Mouse (Mus musculus) spleen, adult 2 months (tissue): Measurements from ENCODE around the gene Isl1. TPM values are rescaled to one million over a fixed set of nuclear protein-coding genes. Genes with fewer than 3 reads are reported as not detected.

Experiments used
- DNase-seq, 2 experiments: peaks; one replicate each; pipeline versions ENCODE4 v3.0.0 to v3.0.0-alpha.2; 2012 to 2021; ENCODE audit warnings: low spot score in 2 of 2, low read depth in 1 of 2
- H3K27ac ChIP-seq: fragments of 200-500 bp; 2 replicates; pipeline ENCODE4 v1.5.1; 2012; ENCODE audit warnings: low read length, inconsistent platforms; ENCODE audit not compliant: insufficient read depth
- H3K27me3 ChIP-seq: fragments of 200-500 bp; 2 replicates; pipeline ENCODE4 v1.6.1; 2012; ENCODE audit warnings: mild to moderate bottlenecking, moderate library complexity, low read length, inconsistent platforms; ENCODE audit not compliant: control insufficient read depth, insufficient read depth
- H3K36me3 ChIP-seq: fragments of 200-500 bp; 2 replicates; pipeline ENCODE4 v1.6.1; 2012; ENCODE audit warnings: mild to moderate bottlenecking, low read length, inconsistent platforms; ENCODE audit not compliant: control insufficient read depth, insufficient read depth
- H3K4me1 ChIP-seq: fragments of 200-500 bp; 2 replicates; pipeline ENCODE4 v1.6.1; 2011; ENCODE audit warnings: inconsistent platforms; ENCODE audit not compliant: control insufficient read depth, insufficient read depth, insufficient read length
- H3K4me3 ChIP-seq: fragments of 200-500 bp; 2 replicates; pipeline ENCODE4 v1.5.1; 2011; ENCODE audit warnings: mild to moderate bottlenecking, inconsistent platforms; ENCODE audit not compliant: insufficient read depth, insufficient read length; ENCODE audit errors: extremely low read depth
- CTCF ChIP-seq: fragments of 200-500 bp; IDR thresholded peaks from 2 replicates; pipeline ENCODE4 v1.5.1; 2011; ENCODE audit warnings: mild to moderate bottlenecking, inconsistent platforms; ENCODE audit not compliant: insufficient read depth, insufficient read length, insufficient replicate concordance; ENCODE audit errors: extremely low read depth
- POLR2A ChIP-seq: fragments of 200-500 bp; IDR thresholded peaks from 2 replicates; pipeline ENCODE4 v1.6.1; 2011; ENCODE audit warnings: low read depth, low read length, inconsistent platforms
- WGBS: fragments of 180-500 bp; shearing (Covaris S2); methylation state at CpG from one replicate; pipeline ENCODE4 v1.1.7; 2018; 5-methylcytosine and 5-hydroxymethylcytosine counted together
- polyA plus RNA-seq: library from polyadenylated mRNA; depleted of rRNA; stranded (reverse); fragments of >200 nt; gene quantifications from 2 replicates; pipeline ENCODE4 v1.2.3, GENCODE M21; 2012

Isl1 gene
- polyA plus RNA-seq, 1 experiment, result 0.04 TPM

GRCm38 (mm10) chr13:116294734-116295133 is 14.8 kb downstream of the Isl1 start:
- 36% methylated on average over 6 of the region's 6 CpGs for WGBS
- Histone ChIP-seq H3K27ac (no peak overlapping the region), H3K36me3 (no peaks in the 10 kb centered on the region), H3K27me3 (peaks cover 4% of the 10 kb centered on the region; the same call in 1 of the 2 replicates), H3K4me3 (no peak overlapping the region), H3K4me1 (no peaks in the 10 kb centered on the region)
- TF ChIP-seq POLR2A (no peak), CTCF (no peak)
- no peak for DNase-seq

GRCm38 (mm10) chr13:116294151-116294461 is 15.4 kb downstream of the Isl1 start:
- no peak for DNase-seq
- H3K4me1 ChIP-seq, result no peaks in the 10 kb centered on the region
- H3K27ac ChIP-seq, result no peak overlapping the region
- no peaks in the 10 kb centered on the region for H3K36me3 ChIP-seq
- WGBS, result 4% methylated on average over 11 of the region's 11 CpGs
- peaks cover 4% of the 10 kb centered on the region; the same call in 1 of the 2 replicates for H3K27me3 ChIP-seq
- TF ChIP-seq CTCF, result no peak
- no peak for TF ChIP-seq POLR2A
- H3K4me3 ChIP-seq, result no peak overlapping the region

- WGBS, result 18% methylated on average over 27 of the region's 27 CpGs
- Histone ChIP-seq H3K4me3 (no peak overlapping the region), H3K27ac (no peak overlapping the region), H3K36me3 (no peaks in the 10 kb centered on the region), H3K27me3 (peaks cover 4% of the 10 kb centered on the region; the same call in 1 of the 2 replicates), H3K4me1 (no peaks in the 10 kb centered on the region)
- TF ChIP-seq POLR2A, result no peak
- TF ChIP-seq CTCF, result no peak
- DNase-seq, result no peak
Observed at GRCm38 (mm10) chr13:116293301-116294150, 16.0 kb downstream of the Isl1 start.

- H3K36me3 ChIP-seq, result no peaks in the 10 kb centered on the region
Observed at GRCm38 (mm10) chr13:116289655-116290054, 19.8 kb downstream of the Isl1 start.

GRCm38 (mm10) chr13:116279207-116279772 is 30.2 kb downstream of the Isl1 start:
- WGBS, result 81% methylated on average over 9 of the region's 9 CpGs
- H3K27ac ChIP-seq, result no peak overlapping the region
- no peak for TF ChIP-seq CTCF
- TF ChIP-seq POLR2A, result no peak
- DNase-seq, result no peak
- H3K36me3 ChIP-seq, result no peaks in the 10 kb centered on the region
- H3K27me3 ChIP-seq, result no peaks in the 10 kb centered on the region
- no peaks in the 10 kb centered on the region for H3K4me1 ChIP-seq
- H3K4me3 ChIP-seq, result no peak overlapping the region

More at GRCm38 (mm10) chr13:116289655-116290054, 19.8 kb downstream of the Isl1 start:
- no peak for TF ChIP-seq POLR2A
- TF ChIP-seq CTCF, result no peak
- Histone ChIP-seq H3K27ac (no peak overlapping the region), H3K4me3 (no peak overlapping the region), H3K27me3 (peaks cover 2% of the 10 kb centered on the region; the same call in 1 of the 2 replicates), H3K4me1 (no peaks in the 10 kb centered on the region)
- DNase-seq, result no peak
- 85% methylated on average over 1 of the region's 1 CpGs for WGBS
